Mouse (Mus musculus) hindbrain, embryonic 15.5 days (tissue): ENCODE measurements at regions not wholly inside any gene's neighbourhood (a gene's known extent, or its start where the extent isn't known, plus 50 kb on each side); places are given as distances from the start of the nearest gene placed in this dataset.
A peak's percentile ranks its signal among the peaks of the same experiment; 100 is the strongest.

Source experiments
- ATAC-seq: fragments of 200-750 bp; cut with Nextera tagmentation; 2 replicates; pipeline ENCODE4 v1.8.0; 2017; ENCODE audit warnings: low read depth, moderate number of reproducible peaks, moderate TSS enrichment; ENCODE audit not compliant: low FRiP score
- H3K27ac ChIP-seq: fragments of 300-500 bp; sonication (generic); replicated peaks from 2 replicates; pipeline ENCODE4 v1.5.1; 2015; ENCODE audit warnings: mild to moderate bottlenecking, inconsistent platforms
- H3K27me3 ChIP-seq: fragments of 300-500 bp; sonication (generic); 2 replicates; pipeline ENCODE4 v1.6.1; 2015; ENCODE audit warnings: control low read depth, inconsistent platforms
- H3K36me3 ChIP-seq: fragments of 300-500 bp; sonication (generic); 2 replicates; pipeline ENCODE4 v1.6.1; 2015; ENCODE audit warnings: control low read depth, inconsistent platforms
- H3K4me1 ChIP-seq: fragments of 300-500 bp; sonication (generic); replicated peaks from 2 replicates; pipeline ENCODE4 v1.6.1; 2015; ENCODE audit warnings: control low read depth, inconsistent platforms
- H3K4me2 ChIP-seq: fragments of 300-500 bp; sonication (generic); 2 replicates; pipeline ENCODE4 v1.6.1; 2015; ENCODE audit warnings: moderate library complexity, mild to moderate bottlenecking, inconsistent platforms
- H3K4me3 ChIP-seq: fragments of 300-500 bp; sonication (generic); 2 replicates; pipeline ENCODE4 v1.5.1; 2015; ENCODE audit warnings: mild to moderate bottlenecking, inconsistent platforms
- H3K9ac ChIP-seq: fragments of 300-500 bp; sonication (generic); 2 replicates; pipeline ENCODE4 v1.6.1; 2015; ENCODE audit warnings: inconsistent platforms
- H3K9me3 ChIP-seq: fragments of 300-500 bp; sonication (generic); 2 replicates; pipeline ENCODE4 v1.6.1; 2016; ENCODE audit warnings: control low read depth, inconsistent platforms
- WGBS: fragments of 180-500 bp; shearing (Covaris S2); methylation state at CpG from one replicate; pipeline ENCODE4 v1.1.7; 2015; 5-methylcytosine and 5-hydroxymethylcytosine counted together

DNA sequence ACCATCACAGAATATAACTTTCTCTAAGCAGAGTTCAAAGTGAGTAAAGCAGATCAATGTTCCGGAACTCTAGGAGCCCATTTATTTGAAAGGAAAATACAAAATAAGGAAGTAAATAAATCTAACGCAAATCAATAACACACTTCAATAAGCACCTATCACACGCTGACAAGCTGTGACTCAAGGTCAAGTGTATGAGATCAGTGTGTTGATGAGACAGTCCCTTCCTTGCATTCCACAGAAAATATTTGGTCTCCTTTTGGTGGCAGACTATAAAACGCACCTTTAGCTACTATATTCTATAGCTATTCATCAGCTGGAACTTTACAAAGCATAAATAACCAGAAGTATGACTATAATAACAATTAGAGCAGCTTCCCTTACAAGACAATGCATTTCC lies 286.5 kb downstream of the Rpl36a-ps1 start:
- H3K27me3 ChIP-seq, result no peaks in the 10 kb centered on the region
- no peaks in the 10 kb centered on the region for H3K36me3 ChIP-seq
- no peak overlapping the region for H3K27ac ChIP-seq
- H3K9me3 ChIP-seq, result no peaks in the 10 kb centered on the region
- H3K4me2 ChIP-seq, result no peak overlapping the region
- H3K4me1 ChIP-seq, result no peaks in the 10 kb centered on the region
- no peak for ATAC-seq
- WGBS, result 51% methylated on average over 4 of the region's 4 CpGs
- no peak overlapping the region for H3K9ac ChIP-seq
- no peak overlapping the region for H3K4me3 ChIP-seq

DNA sequence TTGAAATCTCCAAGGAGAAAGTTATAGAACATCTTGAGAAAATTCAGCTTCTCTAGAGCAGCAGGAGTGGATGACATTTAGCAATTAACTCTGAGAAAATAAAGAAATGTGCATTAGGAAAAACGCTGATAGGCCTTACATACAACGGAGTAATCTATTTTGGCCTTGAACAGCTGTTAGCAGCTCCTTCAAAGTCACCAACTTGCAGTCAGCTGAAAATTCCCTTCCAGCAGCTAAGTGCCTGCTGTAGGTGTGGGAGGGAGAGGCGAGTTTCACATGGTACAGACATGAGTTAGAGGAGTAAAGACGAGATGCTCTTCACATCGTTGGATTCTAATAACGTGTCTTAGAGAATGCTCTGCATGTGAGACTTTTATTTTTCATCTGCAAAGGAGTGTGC lies 290.8 kb downstream of the Rpl36a-ps1 start:
- Histone ChIP-seq H3K27ac (no peak overlapping the region), H3K4me1 (no peaks in the 10 kb centered on the region), H3K4me3 (no peak overlapping the region), H3K9ac (no peak overlapping the region), H3K27me3 (no peaks in the 10 kb centered on the region), H3K9me3 (no peaks in the 10 kb centered on the region), H3K4me2 (no peak overlapping the region), H3K36me3 (no peaks in the 10 kb centered on the region)
- no peak for ATAC-seq
- WGBS, result 86% methylated on average over 6 of the region's 6 CpGs

DNA sequence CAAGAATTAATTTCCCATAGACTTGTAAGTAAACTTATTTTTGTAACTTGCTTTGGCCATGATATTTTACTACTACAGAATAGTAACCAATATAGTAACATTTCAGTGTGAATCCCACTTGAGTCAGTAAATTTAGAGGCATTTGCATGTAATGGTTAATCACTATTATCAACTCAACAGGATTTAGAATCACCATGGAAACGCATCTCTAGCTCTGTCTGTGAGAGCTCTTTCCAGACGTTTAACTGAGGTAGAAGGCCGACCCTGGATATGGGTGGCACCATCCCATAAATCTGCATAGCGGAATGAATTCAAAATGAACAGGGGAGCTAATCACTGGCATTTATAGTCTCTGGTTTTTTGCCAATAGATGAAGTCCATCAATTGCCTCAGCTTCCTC lies 337.6 kb downstream of the Rpl36a-ps1 start:
- Histone ChIP-seq H3K9ac (no peak overlapping the region), H3K4me2 (no peak overlapping the region), H3K36me3 (no peaks in the 10 kb centered on the region), H3K27ac (no peak overlapping the region), H3K9me3 (no peaks in the 10 kb centered on the region), H3K4me1 (no peaks in the 10 kb centered on the region), H3K4me3 (no peak overlapping the region), H3K27me3 (no peaks in the 10 kb centered on the region)
- WGBS, result 62% methylated on average over 4 of the region's 4 CpGs
- ATAC-seq, result no peak

DNA sequence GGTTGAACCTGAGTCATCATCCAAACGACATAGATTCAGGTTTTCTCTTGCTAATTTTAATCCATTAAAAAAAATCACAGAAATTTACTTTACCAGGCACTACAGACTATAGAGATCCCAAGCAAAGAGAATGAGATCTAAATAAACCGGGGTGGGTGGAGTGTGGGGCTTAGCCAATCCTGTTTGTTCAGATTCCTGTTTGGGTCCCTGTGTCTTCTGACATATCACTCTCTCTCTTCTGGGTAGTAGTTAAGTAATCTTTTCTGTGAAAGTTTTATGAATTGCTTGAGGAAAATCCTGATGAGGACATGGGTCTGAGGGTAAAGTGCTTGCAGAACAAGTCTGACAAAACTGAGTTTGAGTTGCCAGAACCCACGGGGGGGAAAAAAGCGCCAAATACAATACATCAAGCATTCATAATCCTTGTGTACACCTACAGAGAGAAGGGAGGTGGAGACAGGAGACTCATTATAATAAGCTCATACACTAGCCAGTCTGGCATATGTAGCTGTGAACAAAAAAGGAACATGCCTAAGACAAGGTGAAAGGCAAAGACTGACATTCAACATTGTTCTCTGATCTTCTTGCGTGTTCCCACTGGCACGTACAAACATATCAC lies 339.8 kb downstream of the Rpl36a-ps1 start:
- H3K9ac ChIP-seq, result no peak overlapping the region
- H3K27me3 ChIP-seq, result no peaks in the 10 kb centered on the region
- H3K4me2 ChIP-seq, result no peak overlapping the region
- H3K36me3 ChIP-seq, result no peaks in the 10 kb centered on the region
- no peak overlapping the region for H3K4me3 ChIP-seq
- WGBS, result 80% methylated on average over 6 of the region's 6 CpGs
- ATAC-seq, result no peak
- no peaks in the 10 kb centered on the region for H3K4me1 ChIP-seq
- no peak overlapping the region for H3K27ac ChIP-seq
- no peaks in the 10 kb centered on the region for H3K9me3 ChIP-seq

DNA sequence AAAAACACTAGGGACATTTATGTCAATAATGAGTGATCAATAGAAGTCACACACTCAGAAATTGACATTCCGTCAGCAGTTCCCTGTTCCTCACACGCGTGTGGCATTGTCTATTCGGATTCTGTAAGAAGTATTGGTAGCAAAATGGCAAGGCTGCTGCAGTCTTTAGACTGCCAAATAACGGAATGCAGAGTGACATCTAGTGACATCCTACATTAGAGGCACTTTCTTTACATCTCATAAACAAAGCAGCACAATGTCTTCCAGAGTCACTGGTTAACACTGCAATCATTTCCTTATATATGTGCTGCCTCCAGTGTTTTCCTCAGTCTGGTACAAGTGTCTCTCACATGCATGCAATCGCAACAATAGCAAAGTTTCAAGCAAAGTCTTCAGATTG lies 342.9 kb downstream of the Rpl36a-ps1 start:
- peak; percentile 34; the same call in 1 of the 2 replicates for ATAC-seq
- H3K27ac ChIP-seq, result no peak overlapping the region
- no peaks in the 10 kb centered on the region for H3K9me3 ChIP-seq
- H3K4me3 ChIP-seq, result no peak overlapping the region
- 72% methylated on average over 6 of the region's 6 CpGs for whole genome bisulfite sequencing
- H3K4me1 ChIP-seq, result no peaks in the 10 kb centered on the region
- H3K9ac ChIP-seq, result no peak overlapping the region
- H3K36me3 ChIP-seq, result no peaks in the 10 kb centered on the region
- no peaks in the 10 kb centered on the region for H3K27me3 ChIP-seq
- no peak overlapping the region for H3K4me2 ChIP-seq

DNA sequence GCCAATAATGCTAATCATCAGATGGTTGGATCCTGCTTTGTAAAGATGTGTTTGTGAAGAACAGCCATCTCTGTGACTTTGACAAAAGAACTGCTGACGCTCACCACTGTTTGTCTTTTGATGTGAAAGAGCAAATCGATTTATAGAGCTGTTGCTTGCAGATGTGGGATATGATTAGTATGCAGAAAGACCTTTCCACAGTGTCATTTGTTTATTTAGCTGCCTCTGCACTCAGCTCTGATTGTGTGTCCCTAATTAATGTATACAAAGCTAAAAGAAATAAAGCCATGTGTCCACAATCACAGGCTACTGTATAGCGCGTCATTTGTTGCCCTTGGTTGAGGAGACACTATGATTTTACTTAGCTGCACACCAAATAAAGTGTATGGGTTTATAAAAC lies 343.6 kb downstream of the Rpl36a-ps1 start:
- no peak overlapping the region for H3K9ac ChIP-seq
- 57% methylated on average over 4 of the region's 4 CpGs for WGBS
- H3K4me2 ChIP-seq, result no peak overlapping the region
- no peak for ATAC-seq
- H3K4me3 ChIP-seq, result no peak overlapping the region
- H3K27me3 ChIP-seq, result no peaks in the 10 kb centered on the region
- H3K36me3 ChIP-seq, result no peaks in the 10 kb centered on the region
- H3K27ac ChIP-seq, result no peak overlapping the region
- H3K9me3 ChIP-seq, result no peaks in the 10 kb centered on the region
- H3K4me1 ChIP-seq, result no peaks in the 10 kb centered on the region

DNA sequence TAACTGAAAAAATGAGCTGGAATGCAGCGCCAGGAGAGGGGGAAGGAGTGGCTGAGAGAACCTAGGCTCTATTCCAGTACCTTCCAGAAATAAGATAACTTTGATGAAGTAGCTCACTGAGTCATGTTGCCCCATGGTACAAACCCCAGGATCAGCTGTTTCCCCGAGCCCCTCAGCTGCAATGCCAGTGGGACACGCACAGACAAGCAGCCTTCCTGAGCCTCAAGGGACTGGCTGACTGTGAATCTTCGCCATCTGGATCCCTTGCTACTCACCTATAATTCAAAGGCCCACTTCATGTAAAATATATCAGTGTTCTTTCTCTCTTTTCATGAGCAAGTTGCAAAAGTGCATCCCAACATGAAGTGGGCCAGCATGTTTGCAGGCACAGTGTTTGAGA lies 346.5 kb downstream of the Rpl36a-ps1 start:
- H3K4me1 ChIP-seq, result 0 out of 2 replicates have a peak, but pooled peaks cover 4% of the 10 kb centered on the region
- 84% methylated on average over 4 of the region's 4 CpGs for WGBS
- no peaks in the 10 kb centered on the region for H3K36me3 ChIP-seq
- H3K27ac ChIP-seq, result no peak overlapping the region
- ATAC-seq, result no peak
- no peaks in the 10 kb centered on the region for H3K9me3 ChIP-seq
- H3K9ac ChIP-seq, result no peak overlapping the region
- no peak overlapping the region for H3K4me3 ChIP-seq
- no peak overlapping the region for H3K4me2 ChIP-seq
- H3K27me3 ChIP-seq, result no peaks in the 10 kb centered on the region

DNA sequence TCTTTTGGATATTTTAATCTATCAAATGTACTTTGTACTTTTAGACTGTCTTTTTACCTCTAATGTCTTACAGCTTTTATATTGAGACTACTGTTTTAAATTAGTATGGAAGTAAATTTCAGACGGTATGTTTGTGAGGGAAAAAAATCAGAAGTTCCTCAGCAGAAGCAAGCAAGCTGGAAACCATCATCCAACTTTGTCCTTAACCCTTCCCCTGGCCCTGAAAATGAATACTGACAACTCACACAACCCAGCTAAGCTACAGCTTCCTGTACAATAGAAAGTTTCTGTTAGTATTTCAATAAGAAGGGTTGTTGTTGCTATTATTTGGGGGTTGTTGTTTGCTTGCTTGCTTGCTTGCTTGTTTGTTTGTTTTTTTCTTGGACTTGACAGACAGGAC lies 350.4 kb downstream of the Rpl36a-ps1 start:
- Histone ChIP-seq H3K36me3 (no peaks in the 10 kb centered on the region), H3K4me1 (0 out of 2 replicates have a peak, but pooled peaks cover 4% of the 10 kb centered on the region), H3K9ac (no peak overlapping the region), H3K4me2 (no peak overlapping the region), H3K27ac (no peak overlapping the region), H3K27me3 (no peaks in the 10 kb centered on the region), H3K9me3 (no peaks in the 10 kb centered on the region), H3K4me3 (no peak overlapping the region)
- ATAC-seq, result no peak
- WGBS, result 67% methylated on average over 1 of the region's 1 CpGs

DNA sequence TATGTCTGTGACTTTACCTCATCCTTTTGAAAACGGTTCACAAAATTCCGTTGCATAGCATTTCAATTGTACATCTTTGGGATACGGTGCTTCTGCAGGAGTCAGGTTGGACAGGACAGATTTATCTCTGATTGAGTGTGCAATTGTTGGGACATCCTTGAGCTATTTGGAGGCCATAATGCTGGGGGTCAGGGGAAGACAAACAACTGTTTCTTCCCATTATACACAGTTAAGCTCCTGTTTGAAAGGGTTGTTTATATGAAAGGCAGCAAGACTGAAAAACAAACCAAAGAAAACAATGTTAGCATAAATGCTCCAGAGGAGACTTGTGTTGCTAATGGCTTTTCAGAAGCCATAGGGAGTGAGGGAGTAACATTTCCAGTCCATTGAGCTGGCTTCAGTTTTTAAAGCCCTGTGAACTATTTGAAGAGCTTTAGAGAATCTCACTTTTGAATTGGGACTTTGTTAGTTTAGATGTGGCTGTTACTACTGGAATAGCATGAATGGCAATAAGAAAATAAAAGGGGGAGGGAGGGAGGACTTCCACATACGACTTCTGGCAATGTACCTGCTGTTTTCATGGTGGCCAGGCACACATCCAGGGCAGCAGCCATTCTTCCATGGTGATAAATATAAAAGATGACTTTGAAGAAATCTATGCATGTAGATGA lies 351.3 kb downstream of the Rpl36a-ps1 start:
- no peak overlapping the region for H3K4me3 ChIP-seq
- no peaks in the 10 kb centered on the region for H3K27me3 ChIP-seq
- no peak overlapping the region for H3K9ac ChIP-seq
- peak; percentile 54; the same call in 1 of the 2 replicates for ATAC-seq
- H3K4me1 ChIP-seq, result 0 out of 2 replicates have a peak, but pooled peaks cover 4% of the 10 kb centered on the region
- 32% methylated on average over 4 of the region's 4 CpGs for WGBS
- H3K9me3 ChIP-seq, result no peaks in the 10 kb centered on the region
- H3K27ac ChIP-seq, result no peak overlapping the region
- no peak overlapping the region for H3K4me2 ChIP-seq
- no peaks in the 10 kb centered on the region for H3K36me3 ChIP-seq

DNA sequence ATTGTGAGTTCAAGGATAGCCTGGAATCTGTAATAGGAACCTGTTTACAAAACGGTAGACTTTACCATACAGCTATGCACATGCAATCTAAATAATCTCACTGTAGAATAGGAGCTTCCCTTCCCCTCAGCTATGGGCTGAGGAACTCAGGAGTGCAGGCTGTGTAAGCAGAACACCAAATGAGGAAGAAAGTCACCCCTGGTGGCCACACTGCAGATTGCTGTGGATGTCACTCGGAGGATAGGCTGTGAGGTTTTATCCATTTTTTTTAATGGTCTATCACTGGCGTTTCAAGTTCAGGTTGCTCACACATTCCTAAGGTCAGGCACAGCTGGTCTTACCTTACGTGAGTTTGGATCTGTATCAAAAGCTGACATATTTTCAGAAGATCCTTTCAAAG lies 365.1 kb downstream of the Rpl36a-ps1 start:
- H3K4me1 ChIP-seq, result no peaks in the 10 kb centered on the region
- no peaks in the 10 kb centered on the region for H3K36me3 ChIP-seq
- H3K4me2 ChIP-seq, result no peak overlapping the region
- H3K27ac ChIP-seq, result no peak overlapping the region
- H3K9me3 ChIP-seq, result no peaks in the 10 kb centered on the region
- no peaks in the 10 kb centered on the region for H3K27me3 ChIP-seq
- H3K4me3 ChIP-seq, result no peak overlapping the region
- WGBS, result 81% methylated on average over 4 of the region's 4 CpGs
- no peak for ATAC-seq
- no peak overlapping the region for H3K9ac ChIP-seq

DNA sequence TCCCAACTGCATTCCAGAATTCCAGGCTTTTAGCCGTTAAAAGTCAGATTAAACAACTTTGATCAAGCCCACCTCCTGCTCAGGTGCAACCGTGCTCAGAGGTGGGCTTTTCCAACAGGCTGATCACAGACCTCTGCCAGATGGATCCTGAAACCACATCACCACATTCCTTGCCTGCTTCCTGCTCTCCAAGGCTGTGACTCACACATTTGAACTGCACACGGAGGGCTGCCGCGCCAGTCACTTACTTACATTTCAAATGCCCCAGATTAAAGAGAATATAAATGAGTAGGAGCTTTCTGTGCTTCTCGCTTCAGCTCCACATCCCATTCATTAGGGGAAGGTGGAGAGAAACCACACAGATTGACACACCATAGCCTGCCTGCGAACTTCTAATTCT lies 367.6 kb downstream of the Rpl36a-ps1 start:
- ATAC-seq, result no peak
- H3K4me1 ChIP-seq, result no peaks in the 10 kb centered on the region
- no peak overlapping the region for H3K4me2 ChIP-seq
- no peaks in the 10 kb centered on the region for H3K9me3 ChIP-seq
- no peak overlapping the region for H3K9ac ChIP-seq
- no peak overlapping the region for H3K4me3 ChIP-seq
- 71% methylated on average over 7 of the region's 7 CpGs for WGBS
- H3K27ac ChIP-seq, result no peak overlapping the region
- no peaks in the 10 kb centered on the region for H3K27me3 ChIP-seq
- no peaks in the 10 kb centered on the region for H3K36me3 ChIP-seq

DNA sequence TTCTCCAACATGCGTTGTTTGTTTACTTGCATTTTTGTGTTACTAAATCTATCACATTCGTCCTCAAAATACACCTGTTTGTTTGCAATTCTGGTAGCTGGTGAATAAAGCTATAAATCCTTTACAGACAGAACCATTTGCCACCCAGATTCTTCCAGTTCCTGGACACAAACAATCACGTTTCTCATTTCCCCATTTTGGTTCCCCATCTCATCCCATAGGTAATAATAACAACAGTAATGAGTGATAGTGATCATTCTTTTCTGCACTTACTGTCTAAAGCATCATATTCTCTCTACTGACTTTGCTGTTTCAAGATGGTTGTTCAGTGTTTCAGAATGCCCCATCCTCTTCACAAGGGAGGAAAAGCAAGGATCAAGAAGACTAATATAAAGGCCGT lies 368.3 kb downstream of the Rpl36a-ps1 start:
- WGBS, result 90% methylated on average over 4 of the region's 4 CpGs
- H3K36me3 ChIP-seq, result no peaks in the 10 kb centered on the region
- no peak overlapping the region for H3K4me3 ChIP-seq
- no peaks in the 10 kb centered on the region for H3K4me1 ChIP-seq
- no peaks in the 10 kb centered on the region for H3K9me3 ChIP-seq
- H3K4me2 ChIP-seq, result no peak overlapping the region
- no peak overlapping the region for H3K27ac ChIP-seq
- no peaks in the 10 kb centered on the region for H3K27me3 ChIP-seq
- ATAC-seq, result no peak
- no peak overlapping the region for H3K9ac ChIP-seq

DNA sequence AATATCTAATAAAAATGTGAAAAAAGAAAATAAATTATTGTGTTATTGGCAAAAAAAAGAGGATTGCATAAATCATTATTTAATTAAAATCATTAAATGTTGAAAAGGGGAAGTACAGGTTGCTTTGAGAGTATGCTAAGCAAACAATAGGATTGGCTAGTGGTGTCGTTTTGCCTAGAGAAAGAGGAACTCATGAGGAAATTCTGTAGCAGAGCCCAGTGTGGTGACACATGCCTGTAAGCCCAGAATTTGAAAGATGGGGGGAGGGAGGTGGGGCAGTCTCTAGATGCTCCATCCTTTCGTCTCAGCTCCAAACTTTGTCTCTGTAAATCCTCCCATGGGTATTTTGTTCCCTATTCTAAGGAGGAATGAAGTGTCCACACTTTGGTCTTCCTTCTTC lies 388.3 kb downstream of the Rpl36a-ps1 start:
- Histone ChIP-seq H3K9me3 (no peaks in the 10 kb centered on the region), H3K4me1 (no peaks in the 10 kb centered on the region), H3K4me2 (no peak overlapping the region), H3K9ac (no peak overlapping the region), H3K27me3 (no peaks in the 10 kb centered on the region), H3K36me3 (no peaks in the 10 kb centered on the region), H3K27ac (no peak overlapping the region), H3K4me3 (no peak overlapping the region)
- 70% methylated on average over 2 of the region's 2 CpGs for WGBS
- no peak for ATAC-seq
